Mouse (Mus musculus) cerebellum, postnatal 4 days (tissue): ENCODE results near the gene Dennd1a.

Experiments
- DNase-seq, 2 experiments: peaks; one replicate each; pipeline ENCODE4 v3.0.0; 2022; ENCODE audit warnings: low spot score in 2 of 2, mixed read lengths in 1 of 2

Gene Dennd1a

GRCm38 (mm10) chr2:38115000-38115399, 172.2 kb downstream of the Dennd1a start:
- no peak for DNase-seq

DNA sequence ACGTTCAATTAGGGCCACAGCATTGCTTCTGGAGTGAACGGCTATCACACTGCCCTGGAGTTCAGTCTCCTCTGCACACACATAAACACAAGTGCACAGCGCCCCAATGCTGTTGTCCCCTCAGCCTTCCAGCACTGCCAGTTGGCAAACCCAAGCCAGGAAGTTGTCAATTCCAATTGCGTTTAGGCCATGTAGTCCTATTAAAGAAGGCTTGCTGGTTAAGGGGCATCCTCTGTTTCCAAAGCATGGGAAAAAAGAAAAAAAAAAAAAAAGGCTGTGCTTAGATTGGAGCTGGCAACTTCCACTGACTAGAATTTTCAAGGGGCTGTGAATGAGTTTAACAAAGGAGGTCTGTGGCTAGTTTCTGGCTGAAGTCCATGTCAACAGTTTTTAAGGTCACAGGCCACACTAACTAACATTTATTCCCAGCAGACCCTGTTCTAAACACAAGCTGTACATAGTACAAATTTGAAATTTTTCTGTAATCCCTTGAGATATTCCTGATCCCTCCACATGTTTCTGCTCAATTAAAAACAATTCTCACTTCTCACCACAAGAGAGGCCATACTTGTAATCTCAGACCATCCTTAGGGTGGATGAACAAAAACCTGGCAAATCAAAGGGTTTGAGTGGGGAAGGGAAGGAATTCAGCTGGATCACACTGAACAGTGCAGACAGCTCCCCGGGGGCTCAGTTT, 175.4 kb downstream of the Dennd1a start:
- DNase-seq = no peak

GRCm38 (mm10) chr2:38108586-38108985, 178.6 kb downstream of the Dennd1a start:
- no peak for DNase-seq

DNA sequence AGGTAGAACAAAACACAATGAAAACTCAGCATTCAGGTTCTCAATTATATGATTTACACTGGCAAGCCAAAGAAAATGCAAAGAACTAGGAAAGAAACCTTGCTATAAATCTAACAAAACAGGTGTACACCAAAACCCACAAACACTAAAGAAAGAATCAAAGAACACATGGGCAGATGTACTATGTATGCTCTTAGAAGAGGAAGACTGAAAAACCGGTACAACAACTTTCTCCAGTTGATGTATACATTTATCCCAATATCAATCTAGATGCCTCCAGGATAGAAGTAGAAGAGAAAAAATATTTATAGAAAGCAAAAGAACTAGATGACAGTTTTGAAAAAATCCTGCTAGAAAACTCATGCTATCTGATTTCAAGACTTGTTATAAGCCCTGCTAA, 184.5 kb downstream of the Dennd1a start:
- no peak for DNase-seq

DNA sequence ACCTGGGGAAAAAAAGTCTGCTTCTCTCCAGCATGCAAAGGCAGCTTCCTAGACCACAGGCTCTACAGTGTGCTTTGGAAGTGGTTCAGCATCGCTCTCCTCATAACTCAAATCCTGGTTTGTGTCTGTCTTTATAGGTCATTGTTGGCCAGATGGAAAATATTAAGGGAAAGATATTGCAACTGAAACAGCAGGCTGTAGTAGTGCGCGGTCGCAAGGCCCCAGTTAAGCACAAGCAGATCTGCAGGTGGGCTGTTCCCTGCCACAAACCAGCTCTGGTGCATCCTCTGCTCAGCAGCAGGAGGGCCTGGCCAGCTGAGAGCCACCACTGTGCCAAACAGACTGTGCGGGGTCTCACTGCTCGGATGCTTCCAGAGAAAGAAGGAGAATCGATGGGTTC, 186.9 kb downstream of the Dennd1a start:
- peak in 1 of 2 experiments; percentile 8 for DNase-seq

DNA sequence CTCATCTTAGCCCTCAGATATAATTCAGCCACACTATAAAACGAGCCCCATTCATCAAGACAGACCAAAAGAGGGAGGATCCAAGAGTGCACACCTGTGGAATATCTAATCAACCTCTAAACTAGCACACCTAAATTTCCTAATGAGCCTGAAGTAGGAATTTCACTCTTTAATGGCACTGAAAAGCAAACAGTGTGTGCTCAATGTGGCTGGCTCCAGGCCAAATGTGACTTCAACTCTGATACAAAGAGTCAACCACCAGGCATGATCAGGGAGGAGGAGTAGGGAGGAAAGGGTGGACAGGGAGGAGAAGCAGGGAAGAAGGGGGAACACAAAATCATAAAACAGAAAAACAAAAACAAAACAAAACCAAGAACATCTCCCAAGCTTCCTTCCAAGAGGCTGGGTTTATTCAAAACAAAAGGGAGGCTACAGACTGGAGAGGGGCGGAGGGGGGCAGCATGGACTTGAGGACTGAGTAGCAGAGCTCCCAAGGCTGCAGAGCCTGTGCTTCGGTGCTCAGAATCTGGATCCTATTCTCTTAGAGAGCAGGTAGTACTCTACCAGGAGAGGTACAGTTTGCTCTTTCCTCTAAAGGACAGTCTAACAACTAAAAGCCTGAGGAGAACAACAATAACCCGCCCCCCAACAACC, 187.9 kb downstream of the Dennd1a start:
- DNase-seq = peak in 1 of 2 experiments; percentile 6

- DNase-seq = no peak
Observed at GRCm38 (mm10) chr2:38097469-38097868, 189.7 kb downstream of the Dennd1a start.

DNA sequence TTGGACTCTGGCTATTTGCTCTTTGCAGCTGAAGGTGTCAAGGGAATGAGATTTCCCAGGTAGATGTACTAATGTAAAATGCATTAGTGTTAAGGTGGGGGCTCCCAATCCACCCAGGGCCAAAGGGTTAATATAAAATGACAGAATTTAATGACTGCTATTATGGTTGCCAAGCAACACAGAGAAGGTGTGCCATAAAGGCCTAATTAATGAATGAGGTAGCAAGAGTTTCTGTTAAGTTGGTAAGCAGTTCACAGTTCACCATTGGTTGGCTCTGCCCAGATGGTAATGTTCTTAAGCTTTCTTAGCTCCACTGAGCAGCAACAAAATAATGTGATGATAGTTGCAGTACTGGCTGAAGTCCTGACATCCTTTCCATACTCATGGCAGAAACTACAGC, 190.9 kb downstream of the Dennd1a start:
- DNase-seq = no peak

GRCm38 (mm10) chr2:38094380-38095163, 192.6 kb downstream of the Dennd1a start:
- no peak for DNase-seq

- DNase-seq = no peak
Observed at GRCm38 (mm10) chr2:38093968-38094367, 193.2 kb downstream of the Dennd1a start.

DNA sequence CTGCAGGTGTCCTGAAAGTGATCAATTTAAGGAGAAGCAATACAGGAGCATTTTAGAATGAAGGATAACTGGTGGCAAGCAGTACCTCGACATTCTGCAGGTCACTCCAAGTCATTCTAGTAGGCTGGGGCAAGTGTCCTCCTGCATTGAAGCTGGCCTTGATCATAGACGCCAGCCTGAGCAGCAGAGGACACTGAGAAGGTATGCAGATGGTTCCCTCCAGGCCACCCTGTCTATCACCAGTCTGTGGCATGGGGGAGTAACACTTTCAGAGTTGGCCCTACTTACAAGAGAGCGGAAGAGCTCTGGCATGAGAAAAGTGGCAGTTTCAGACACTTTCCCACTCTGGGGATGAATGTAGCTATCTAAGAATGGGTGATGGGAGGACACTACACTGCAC, 193.9 kb downstream of the Dennd1a start:
- DNase-seq = no peak

DNA sequence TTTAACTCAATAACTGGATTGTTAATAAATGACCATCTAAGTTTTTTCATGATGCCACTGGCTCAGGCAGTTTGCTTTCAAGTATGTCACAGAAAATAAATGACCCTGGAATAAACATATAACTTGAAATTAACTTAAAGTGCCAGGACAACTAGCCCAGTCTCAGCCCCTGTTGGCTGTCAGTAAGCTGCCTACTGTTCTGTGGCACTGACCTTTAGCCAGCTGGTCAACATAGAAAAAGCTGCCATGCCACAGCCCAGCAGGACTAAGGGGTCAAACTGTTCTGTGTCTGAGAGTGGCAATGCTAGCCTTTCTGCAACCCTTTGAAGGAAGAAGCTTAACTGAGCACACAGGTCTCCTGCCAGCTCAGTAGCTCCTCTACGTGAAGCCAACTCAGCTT, 198.8 kb downstream of the Dennd1a start:
- DNase-seq = no peak

DNA sequence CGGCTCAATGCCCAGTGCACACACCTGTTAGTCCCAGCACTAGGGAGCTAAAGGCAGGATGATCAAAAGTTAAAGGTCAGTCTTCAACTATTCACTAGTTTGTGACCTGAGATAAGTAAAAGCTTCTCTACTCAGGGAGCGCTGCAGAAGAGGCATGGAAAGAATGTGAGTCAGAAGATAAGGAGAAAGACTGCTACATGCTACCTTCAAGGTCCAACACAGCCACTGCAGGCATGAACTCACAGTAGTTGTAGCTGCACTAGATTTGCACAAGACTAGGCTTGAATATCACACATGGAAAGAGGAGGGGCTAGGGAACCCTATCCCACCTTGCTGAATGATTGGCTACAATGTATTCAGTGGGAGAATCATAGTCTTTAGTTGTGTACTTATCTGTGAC, 202.1 kb downstream of the Dennd1a start:
- DNase-seq = no peak

DNA sequence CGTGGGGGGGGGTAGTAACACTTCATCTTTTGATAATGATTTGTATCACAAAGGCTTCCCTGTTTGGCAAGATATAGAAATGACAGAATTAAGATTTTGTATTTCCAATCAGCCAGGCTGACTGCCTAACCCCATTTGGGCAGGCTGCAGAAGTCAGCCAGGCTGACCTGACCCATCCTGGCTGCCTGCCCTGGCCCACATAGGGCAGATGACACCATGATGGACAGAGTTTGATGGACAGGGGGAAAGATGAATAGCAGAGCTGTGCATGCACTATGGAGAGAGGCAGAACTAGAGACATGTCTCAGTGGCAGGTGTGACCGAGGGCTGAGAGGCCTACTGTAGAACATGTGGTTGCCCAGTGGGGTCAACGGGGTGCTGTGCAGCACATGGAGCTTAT, 203.9 kb downstream of the Dennd1a start:
- no peak for DNase-seq

DNA sequence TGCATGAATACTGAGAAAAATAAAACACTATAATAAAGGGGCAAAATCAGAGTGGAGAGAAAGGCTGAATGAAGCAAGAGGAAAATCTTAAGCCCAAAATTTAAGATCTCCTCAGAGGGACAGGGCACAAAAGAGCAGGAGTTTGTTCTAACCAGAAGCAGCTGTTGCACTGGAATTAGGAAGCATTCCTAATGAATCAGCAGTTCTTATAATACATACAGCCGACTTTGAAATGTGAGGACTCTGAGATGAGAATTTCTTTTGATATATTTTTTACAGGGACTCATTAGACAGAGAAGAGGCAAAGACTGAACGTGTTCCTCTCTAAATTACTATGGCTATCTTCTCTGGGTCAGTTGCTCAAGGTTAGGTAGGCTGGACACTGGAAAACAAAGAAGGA, 212.7 kb downstream of the Dennd1a start:
- no peak for DNase-seq

DNA sequence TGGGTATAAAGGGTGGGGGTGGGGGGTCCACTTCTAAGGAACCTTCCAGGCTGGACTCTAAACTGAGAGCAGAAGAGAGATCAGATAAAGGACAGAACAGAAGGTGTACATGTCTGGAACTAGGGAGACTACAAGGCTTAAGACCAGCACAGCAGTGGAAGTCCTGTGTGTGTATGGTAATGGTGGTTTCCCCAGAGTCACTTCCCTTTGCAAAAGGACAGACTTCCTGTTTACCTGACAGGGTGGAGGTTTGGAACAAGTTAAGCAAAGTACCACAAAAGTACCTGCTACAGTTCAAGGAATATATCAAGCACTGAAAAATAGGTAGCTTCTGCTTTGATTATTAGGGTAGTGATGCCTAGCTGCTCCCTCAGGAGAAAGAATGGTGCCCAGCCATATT, 215.1 kb downstream of the Dennd1a start:
- no peak for DNase-seq

DNA sequence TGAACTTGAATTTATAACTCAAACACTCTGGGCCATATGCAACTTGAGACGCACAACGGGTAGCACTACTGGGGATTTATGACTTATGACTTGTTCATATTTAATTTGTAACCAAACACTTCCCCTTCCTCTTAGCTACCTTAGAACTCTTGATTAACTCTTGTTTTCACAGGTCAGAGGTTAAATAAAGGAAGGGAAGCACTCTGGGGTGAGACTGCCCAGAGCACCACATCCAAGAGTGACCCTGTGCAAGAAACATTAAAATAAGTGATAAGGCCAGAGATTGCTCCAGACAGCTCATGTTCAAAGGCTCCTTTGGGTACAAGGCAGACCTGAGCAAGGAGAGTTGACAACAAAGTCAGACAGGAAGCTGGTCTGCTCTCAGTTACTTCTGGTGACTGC, 219.0 kb downstream of the Dennd1a start:
- no peak for DNase-seq

- no peak for DNase-seq
Observed at GRCm38 (mm10) chr2:38065914-38066313, 221.3 kb downstream of the Dennd1a start.

DNA sequence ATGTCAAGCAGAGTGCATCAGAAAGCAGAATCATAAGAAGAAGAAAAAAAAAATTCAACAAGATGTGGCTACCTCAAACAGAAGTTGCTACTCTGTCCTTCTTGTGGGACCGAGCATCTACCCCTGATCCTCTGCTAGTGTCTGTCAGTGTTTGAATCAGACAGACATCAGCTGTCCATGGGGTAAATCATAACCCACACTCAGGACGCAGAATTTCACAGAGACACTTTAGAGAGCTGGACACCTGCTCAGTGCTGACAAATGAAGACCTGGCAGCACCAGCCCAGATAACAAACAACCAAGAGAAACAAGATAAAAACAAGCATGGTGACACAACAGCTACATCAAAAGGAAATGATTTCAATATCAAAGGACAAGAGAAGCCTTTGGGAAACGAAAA, 222.9 kb downstream of the Dennd1a start:
- no peak for DNase-seq

DNA sequence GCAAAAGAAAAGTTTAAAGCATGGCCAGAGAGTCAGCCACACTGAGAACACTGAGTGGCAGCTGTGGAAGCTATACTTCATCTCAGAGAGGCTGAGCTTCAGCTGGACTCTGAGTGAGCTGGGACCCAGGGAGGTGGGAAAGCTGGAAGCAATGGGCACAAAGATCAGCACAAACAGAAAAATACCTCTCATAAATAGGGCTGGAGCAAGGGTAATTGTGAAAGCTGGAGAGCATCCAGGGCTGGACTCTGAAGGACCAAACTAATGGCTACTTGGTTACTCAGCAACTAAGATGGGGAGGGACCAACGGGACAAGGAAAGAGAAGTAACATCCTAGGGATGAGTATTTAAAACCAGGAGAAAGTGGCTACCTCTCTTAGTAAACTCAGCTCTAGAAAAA, 225.0 kb downstream of the Dennd1a start:
- DNase-seq = no peak

DNA sequence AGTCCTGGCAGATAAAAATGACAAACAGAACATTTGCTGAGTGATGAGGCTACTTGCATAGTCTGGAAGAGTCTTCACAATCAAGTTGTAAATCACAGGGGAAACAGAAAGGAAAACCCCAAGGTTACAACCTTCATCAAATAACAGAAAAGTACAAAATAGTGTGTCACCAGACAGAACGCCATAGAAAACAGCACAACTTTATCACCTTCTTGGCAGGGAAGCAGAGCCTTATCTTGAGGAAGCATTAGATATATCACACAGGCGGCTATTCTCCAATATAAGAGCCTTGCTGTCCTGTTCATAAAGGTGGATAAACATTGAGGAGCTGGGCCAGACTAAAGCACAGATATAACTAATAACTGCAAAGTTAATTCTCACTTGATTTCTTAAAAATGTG, 225.7 kb downstream of the Dennd1a start:
- DNase-seq = no peak

GRCm38 (mm10) chr2:38052440-38052839, 234.8 kb downstream of the Dennd1a start:
- DNase-seq = no peak
